Mouse (Mus musculus): ENCODE results near the gene Parp6.

Parp6 gene

GRCm38 (mm10) chr9:59679678-59680533 lies 62.8 kb downstream of the Parp6 start, which contains the start of gene Gramd2:
TSS of gene Gramd2 (plus strand) at chr9:59680144.
- peak; percentile 70 for DNase-seq (ENCODE audit: low read depth, low spot score)

- DNase-seq (ENCODE audit: low read depth, low spot score), result no peak
These were observed 63.4 kb downstream of the Parp6 start for GRCm38 (mm10) chr9:59680534-59680875.

- DNase-seq (ENCODE audit: low read depth, low spot score), result no peak
These were observed 66.9 kb downstream of the Parp6 start for GRCm38 (mm10) chr9:59684020-59684419.

GRCm38 (mm10) chr9:59687416-59688046 lies 70.4 kb downstream of the Parp6 start:
- no peak for DNase-seq (ENCODE audit: low read depth, low spot score)

- DNase-seq (ENCODE audit: low read depth, low spot score), result no peak
These were observed 74.6 kb downstream of the Parp6 start for GRCm38 (mm10) chr9:59691635-59692094.

- DNase-seq (ENCODE audit: low read depth, low spot score), result no peak
These were observed 75.1 kb downstream of the Parp6 start for GRCm38 (mm10) chr9:59692145-59692544.

GRCm38 (mm10) chr9:59694571-59695450 lies 77.7 kb downstream of the Parp6 start:
- no peak for DNase-seq (ENCODE audit: low read depth, low spot score)

- no peak for DNase-seq (ENCODE audit: low read depth, low spot score)
These were observed 78.3 kb downstream of the Parp6 start for GRCm38 (mm10) chr9:59695451-59695813.

GRCm38 (mm10) chr9:59696381-59696780 lies 79.3 kb downstream of the Parp6 start:
- DNase-seq (ENCODE audit: low read depth, low spot score), result no peak

Measured in WW6 (cell line).